Mouse (Mus musculus) right cerebral cortex, adult 18-20 months (tissue): Measurements from ENCODE around the gene Card11.

Source experiments
- DNase-seq: peaks from one replicate; pipeline ENCODE4 v3.0.0; 2022; ENCODE audit warnings: mixed read lengths

The Card11 gene

DNA sequence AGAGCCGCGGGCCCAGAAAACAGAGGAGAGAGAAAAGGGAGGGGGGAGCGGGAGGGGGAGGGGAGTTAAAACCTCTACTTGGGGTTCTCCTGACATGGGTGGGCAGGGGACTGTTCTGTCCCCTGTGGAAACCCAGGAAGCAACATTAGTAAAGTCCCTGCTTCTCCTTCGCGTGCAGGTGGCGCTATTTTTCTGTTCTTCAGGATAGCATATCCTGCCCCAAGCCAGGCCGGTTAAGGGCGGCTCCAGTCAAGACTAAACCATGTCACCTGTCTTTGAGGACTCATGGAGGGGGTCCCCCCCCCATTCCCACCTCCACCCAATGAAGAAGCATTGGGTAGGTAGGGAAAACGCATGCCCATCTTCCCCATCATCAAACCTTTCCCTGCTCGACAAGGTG, 109.3 kb downstream of the Card11 start:
- DNase-seq: no peak

DNA sequence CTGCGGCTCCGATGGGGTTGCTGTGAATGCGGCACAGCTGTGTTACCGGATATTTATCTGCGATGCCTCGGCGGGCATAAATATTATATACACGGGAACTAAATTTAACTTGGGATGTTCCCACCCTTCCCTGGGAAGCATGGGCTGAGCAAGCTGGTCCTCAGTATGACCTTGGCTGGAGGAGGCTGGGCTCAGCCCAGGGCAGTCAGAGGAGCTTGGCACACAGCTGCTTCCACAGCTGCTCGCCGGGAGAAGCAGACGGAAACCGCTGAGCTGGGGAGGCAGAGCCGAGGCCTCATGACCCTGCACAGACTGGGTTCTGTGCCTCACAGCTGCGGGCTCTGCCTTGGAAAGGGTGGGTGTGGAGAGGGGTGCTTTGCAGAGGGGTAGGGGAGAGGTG, 110.3 kb downstream of the Card11 start:
- peak; percentile 9 for DNase-seq

DNA sequence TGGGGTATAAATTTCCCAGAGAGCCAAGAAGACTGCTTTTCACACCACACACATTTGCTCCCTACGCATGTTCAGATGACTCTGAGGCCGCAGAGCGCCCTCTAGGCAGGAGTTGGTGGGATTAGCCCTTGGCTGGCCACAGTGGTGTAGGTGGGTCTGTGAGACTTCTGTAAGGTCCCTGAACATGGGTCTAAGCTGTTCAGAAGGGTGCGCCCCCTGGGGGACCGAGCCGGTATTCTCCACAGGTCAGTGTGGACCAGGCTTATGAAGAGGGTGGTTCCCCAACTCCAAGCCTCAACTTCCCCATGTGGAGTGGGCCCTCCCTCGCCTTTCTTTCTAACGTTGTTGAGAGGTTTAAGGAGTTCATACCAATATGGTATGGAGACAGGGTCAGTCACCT, 110.8 kb downstream of the Card11 start:
- DNase-seq: peak; percentile 13

DNA sequence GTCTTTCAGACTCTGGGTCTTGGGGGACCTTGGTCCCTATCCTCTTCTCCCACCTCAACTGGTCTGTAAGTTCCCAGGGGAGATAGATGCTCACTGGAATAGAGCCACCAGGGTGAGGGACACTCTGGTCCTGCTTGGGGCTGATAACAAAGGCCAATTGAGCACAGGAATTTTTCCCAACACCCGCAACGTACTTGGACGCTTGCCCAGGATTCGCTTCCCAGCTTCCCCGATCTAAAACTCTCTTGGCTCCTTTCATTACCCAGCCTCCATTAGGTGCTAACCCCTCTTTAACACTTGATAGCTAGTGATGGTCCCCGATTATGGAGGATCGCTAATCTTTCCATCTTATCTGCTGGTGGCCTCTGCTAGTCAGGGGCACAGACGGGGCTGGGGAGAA, 112.5 kb downstream of the Card11 start:
- DNase-seq: no peak

DNA sequence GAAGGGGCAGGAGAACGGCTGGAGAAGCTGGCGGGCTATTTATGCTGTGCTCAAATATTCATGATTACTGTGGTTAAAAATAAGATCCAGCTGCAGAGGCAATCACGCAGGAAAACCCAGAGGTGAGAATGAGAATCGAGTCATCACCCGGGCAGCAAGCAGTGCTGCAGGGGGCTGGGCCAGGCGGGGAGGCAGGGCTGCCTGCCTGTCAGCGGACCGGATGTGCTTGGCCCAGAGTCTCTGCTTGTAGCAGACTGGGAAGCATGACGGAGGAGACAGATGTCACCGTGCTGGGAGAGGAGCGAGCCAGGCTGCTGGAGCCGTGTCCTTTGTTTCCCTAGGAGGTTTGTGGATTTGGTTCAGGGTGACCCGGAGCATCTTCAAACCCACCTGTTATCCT, 115.4 kb downstream of the Card11 start:
- DNase-seq: peak; percentile 34

DNA sequence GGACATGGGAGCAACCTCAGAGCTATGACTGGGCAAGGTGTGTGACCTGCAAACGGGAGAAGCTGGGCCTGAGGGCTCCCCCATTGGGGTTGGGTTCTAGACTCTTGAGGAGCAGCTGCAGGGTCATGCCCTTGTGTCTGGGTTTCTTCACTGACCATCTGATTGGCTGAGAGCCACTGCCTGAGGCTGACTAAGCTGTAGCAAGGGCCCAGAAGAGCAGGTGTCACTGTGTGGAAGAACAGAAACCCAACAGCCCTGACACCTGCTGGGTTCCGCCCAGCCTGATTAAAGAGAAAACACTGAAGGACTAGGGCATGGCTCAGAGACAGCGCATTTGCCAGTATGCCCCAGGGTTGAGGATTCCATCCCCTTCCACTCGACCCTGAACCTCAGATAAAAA, 118.0 kb downstream of the Card11 start:
- DNase-seq: no peak

DNA sequence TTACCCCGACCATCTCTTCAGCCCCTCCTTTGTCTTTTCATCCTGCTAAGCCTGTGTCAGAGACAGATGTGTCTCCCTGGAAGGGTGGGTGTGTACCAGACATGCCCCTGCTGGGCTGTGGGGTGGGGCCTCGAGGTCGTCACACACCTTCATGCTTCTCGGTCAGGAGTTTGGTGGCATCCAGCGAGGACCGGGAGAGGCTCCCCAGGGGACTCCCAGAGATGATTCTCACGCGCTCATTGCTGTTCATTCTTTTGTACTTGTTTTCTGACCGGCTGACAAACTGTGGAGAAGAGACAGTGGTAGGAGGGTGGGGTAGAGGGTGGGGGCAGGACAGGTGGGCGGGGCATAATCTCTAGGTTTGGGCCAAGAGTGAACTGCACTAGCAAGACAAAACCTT, 120.2 kb downstream of the Card11 start:
- DNase-seq: no peak

DNA sequence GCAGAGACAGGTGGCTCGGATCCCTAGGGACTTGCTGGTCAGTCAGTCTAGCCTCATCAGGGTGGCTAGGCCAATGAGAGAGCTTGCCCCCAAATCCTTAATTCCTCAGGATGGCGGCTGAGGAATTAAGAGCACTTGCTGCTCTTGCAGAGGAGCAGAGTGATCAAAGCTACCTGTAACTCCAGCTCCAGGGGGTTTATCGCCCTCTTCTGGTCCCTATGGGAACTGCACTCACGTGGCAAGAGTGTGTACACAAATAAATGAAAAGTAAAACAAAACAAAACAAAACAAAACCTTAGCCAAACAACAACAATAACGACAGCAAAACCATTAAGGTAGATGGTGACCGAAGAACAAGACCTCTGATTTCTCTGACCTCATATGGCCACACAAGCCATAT, 121.7 kb downstream of the Card11 start:
- no peak for DNase-seq

DNA sequence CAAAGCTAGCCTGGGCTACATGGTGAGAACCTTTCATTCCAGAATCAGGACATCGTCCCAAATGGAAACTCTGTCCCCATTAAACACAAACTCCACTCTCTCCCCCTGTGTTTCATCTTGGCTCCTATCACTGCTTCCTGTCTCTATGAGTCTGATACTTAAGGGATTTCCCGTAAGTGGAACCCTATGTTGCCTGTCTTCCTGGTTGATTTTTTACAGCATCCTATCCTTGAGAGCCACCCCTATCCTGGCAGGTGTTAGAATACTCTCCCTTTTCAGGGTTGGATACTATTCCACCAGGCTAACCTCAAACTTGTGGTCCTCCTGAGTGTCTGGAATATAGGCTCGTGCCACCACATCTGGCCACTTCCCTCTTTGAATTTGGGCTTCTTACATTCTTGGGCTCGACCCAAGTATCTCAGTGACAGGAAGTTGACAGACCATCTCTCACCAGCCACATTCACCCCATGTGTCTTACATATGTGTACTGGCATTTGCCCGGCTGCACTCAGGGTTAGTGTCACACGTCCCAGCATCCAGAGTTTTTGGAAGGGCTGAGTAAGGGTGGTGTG, 126.6 kb downstream of the Card11 start:
- no peak for DNase-seq

DNA sequence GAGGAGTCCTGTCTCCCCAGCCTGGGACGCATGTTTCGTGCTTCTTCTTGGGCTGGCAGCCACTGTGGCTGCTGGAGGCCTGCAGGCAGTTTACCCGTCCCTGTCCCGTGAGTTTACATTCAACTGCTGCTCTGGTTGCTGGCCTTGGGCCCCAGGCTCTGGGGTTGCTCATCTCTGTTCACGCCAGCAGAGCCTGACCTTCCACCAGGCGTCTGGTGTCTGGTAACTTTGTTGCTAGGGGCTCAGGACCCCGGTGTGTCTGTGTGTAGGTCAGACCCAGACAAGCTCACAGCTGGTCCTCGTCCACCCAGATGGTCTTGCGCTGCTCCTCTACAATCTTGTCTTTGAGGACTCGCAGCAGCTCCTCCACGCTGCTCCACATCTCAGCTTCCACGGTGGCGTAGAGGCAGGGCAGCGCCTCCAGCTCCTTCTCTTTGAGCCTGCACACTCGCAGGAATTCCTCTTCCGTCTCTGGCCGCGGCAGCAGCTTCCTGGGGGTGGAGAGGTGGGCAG, 127.3 kb downstream of the Card11 start:
- peak; percentile 38 for DNase-seq

DNA sequence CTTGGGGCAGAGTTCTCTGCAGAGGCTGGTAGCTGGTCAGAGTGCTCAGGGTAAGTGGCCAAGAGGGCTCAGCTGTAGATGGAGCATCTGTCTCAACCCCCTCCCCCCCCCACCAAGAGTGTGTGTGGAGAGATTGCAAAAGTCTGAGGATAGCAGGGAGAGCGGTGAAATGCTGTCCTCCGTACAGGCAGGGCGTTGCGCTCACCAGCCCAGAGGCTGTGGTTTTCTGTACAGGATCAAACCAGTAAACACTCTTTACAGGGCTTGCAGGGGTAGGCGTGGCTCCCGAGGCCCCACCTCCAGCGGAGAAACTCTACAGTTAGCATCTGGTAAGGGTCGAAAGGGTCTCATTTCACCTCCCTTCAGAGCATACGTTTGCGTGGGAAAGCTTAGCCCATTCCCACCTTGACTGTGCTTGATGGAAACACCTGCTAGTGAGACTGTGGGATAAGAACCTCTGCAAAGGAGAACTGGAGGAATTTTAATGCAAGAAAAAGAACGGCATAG, 127.8 kb downstream of the Card11 start:
- DNase-seq: no peak

DNA sequence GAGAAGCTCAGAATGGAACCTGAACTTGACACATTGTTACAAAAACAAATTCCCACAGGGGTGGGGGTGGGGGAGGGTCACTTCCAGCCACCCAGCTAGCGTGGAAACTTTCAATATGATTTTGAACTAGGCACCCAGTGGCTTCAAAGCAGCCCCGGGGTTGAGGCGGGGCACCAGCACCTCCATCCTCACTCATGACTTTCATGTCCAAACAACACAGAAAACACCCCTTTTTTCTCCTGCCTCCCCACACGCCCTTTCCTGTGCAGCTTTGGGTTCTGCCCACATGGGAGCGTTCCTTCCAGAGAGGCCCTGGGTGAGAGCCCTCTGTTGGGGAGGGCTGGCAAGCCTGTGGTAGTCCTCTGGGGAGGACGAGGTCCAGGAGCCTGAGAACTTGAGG, 129.1 kb downstream of the Card11 start:
- DNase-seq: no peak

DNA sequence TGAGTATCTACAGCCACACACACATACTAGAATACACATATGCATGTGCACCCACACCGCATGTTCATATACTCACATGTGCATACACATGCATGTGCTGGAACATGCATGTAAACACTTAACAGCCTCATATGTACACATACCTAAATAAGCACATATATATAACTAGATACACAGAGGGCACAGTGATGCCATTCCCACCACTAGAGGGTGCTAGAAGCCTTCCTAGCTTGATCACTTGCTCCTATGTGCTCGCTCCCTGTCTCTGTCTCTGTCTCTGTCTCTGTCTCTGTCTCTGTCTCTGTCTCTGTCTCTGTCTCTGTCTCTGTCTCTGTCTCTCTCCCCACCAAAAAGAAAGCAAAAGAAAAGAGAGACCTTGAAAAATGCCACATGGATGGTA, 131.3 kb downstream of the Card11 start:
- peak; percentile 46 for DNase-seq

DNA sequence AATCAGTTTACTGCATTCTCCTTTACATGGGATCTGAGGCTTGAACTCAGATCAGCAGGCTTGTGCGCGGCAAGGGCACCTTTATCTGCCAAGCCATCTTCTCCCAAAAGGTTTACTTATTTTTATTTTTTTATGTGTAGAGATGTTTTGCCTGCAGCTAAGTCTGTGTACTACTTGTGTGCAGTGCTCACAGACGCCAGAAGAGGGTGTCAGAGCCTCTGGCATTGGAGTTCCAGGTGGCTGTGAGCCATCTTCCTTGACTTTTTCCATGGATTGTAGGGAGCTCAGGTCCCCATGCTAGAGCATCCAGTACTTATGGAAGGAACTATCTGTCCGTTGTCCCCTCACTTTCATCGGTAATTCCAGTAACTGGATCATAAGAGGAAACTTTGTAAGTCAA, 140.7 kb downstream of the Card11 start:
- DNase-seq: no peak

DNA sequence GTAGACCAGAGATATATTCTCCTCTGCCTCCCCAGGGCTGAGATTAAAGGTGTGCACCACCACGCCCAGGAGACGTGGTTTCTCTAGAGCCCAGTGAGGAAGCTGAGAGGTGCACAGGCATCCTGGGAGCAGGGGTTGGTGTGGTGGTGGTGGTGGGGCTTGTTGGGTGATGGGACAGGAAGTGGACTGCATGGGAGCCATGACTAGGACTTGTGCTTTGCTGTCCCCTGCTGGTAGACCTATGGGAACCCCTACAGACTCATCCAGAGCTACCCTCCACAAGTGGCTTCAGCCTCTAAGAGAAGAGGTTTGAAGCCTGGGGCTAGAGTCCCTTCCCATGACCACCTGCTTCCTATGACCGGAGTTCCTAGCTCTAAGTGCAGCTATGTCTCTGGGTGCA, 142.0 kb downstream of the Card11 start:
- DNase-seq: no peak

DNA sequence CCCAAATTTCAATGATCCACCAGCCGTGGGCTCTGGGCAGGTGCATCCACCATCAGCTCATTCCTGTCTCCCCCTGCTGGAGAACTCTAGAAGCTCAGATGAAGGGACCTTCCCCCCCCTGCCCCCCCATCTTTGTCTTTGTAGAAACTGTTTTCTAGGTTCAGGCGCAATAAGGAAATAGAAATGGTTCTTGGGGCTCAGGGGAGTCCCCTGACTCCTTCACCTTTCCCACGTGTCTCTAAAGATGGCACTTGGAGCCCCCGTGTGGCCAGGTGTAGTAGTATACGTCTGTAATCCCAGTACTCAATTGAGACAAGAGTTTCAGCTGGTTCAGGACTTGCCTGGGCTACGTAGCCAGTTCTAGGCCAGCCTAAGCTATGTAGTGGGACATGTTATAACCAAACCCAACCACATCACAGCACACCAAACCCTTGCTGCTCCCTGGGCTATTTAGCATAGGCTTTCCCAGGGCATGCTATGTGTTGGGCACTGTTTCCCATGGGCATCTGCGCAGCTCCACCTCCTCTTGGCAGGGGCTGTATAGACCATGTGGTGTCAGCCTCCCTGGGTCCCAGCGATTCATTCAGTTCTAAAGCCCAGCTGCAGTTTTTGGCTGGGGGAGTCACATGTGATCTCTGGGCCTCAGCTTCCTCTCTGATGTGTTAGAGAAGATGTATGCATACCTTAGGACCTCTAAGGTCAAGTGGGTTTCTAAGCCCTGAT, 142.8 kb downstream of the Card11 start:
- peak; percentile 8 for DNase-seq

DNA sequence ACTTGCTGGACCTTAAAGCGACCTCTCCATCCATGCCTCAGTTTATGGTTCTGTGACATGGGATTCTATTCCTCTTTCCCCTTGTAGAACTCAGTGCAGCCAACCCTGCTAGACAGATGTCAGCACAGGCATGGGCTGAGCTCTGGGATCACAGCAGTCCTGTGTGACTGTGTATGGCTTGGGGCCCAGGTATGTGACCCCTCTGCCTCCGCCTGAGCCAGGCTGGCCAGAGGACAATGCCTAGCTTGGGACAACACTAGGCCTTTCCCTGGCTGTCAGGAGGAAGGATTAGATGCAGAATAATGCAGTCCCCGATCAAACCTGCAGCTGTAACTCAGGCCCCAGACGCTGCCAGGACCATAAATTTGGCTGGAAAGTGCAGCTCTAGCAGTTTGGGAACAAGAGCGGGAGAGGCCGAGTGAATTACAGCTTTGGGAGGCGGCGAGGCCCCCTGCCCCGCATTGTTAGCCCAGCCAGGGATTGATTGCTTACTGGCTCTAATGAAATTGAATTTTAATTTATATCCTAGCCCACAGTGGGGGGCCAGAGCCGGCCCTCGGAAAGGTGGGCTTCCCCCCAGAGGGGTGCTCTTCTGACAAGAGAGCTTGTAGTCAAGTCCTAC, 144.4 kb downstream of the Card11 start:
- no peak for DNase-seq

DNA sequence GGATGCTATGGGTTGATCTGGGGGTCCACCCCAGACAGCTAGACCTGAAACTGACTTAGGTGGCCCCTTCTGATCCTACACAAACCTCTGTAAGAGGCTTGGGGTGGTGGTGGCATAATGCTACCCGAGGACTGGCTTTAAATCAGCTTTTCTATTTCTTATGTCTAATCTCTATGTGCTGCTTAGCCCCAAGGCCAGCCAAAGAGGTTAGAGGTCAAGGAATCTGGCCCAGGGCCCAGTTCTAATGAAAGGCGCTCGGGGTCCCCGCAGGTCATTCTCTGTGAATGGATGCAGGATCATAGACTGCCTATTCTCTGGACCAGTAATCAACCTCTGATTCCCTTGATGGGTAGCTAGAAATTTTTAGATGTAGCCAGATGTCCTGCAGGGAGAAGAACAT, 145.7 kb downstream of the Card11 start:
- no peak for DNase-seq

DNA sequence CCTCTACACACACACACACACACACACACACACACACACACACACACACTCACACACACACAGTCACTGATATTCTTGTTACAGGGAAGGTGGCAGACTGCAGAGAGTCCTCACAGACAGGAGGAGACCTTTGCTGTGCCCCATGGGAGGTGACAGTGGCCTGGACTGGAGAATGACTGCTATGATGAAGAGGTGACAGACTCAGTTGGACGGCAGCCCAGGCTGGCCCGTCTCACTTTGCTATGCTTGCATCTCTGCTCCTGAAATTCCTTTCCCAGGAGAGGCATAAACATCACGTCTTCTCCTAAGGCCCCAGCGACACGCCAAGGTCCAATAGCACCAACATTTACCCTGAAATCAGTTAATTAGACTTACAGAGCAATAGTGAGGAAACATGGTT, 146.7 kb downstream of the Card11 start:
- DNase-seq: no peak

DNA sequence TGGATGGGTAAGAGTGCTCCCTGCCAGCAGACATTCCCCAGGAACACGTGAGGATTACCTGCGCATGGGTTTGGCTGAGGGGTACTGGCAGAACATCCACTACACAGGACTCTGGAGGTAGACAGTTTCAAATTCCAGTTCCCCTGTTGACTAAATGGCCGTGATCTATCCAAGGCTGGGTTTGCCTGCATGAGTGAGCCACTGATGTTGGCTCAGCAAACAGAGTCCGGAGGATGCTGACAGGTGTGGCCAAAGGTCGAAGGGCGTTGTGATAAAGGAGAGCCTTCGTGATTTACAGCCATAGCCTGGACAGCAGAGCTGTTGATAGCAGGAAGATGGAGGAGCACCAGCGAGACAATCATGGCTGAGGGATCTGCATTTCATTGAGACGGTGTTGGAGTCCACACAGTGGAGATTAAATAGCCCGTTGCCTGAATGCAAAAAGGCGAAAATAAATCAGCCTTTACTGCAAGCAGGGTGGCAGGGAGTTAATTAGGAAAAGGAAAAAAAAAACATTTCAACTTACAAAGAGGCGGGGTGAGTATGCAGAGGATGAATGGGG, 147.9 kb downstream of the Card11 start:
- DNase-seq: no peak

DNA sequence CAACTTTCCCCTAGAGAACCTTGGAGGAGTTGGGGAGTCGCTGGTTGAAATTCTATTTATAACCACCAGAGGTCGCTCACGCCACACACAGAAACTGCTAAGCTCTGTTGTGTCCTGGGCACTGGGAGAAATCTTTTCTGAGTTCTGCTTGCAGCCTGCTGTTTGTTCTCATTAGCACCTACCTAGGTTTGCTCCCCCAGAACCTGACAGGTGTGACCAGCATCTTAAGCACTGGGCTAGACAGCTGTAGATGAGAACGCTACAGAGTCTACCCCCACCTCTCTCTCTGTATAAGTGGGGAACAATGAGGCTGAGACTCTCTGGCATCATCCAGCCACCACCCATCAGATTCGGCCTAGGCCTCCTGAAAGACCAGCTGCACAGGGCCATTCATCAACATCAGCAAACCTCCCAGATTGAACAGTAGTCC, 153.1 kb downstream of the Card11 start:
- DNase-seq: peak; percentile 36

DNA sequence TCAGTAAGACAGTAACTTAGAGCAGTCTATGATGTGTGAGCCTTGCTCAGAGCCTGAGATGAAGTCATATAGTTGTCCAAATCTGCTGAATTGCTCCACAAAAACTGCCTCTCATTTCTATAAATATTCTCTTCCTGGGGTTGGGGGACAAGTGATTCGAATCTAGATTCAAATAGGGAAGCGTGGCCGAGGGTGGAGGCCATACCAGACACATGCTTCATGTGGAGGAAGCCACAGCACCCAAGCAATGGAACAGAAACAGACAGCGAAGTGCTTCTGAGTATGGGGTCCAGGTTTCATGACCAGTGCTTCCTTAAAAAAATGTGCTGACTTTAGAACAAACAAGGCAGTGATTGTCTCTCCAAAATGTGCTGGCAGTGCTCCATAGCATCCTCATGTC, 158.4 kb downstream of the Card11 start:
- DNase-seq: no peak

DNA sequence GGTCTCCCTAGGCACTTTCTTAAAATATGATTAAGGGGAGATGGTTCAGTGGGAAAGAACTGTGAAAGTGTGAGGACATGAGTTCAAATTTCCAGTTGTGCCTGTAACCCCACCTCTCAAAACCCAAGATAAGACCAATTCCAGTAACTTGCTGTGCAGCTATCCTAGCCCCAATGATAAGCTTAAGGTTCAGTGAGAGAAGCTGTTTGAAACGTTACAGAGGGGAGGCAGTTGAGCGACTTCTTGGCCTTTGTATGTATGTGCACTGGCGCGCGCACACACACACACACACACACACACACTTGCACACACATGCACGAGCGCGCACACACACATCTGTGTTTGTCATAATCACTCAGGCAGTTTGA, 169.3 kb downstream of the Card11 start:
- no peak for DNase-seq
